7 mouse cellular contexts compared by ENCODE assay signal in the genomic region with DNA sequence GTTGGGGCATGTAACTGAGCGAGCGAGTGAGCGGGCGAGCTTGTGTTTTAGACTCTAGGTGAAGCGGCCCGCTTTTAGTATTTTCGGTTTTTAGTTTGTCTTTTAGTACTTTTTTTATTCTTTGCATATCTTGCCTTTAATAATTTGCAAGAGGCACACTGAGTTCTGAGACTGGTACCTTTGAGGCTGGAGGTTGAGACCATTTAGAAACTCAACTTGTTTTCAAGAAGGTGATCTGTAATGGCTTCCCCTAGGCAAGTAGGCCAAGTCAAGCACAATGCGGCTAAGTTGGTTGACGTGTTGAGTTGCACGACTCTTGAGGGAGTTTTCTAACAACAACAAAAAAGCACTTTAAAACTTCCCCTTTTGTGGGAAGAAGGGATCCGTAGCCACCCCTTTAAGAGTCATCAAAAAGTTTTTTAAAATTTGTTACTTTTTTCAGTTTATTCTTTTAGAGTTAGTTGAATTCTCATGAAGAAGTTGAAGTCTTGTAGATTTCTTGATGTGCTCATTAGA. TPM values are rescaled to one million over a fixed set of nuclear protein-coding genes. Genes with fewer than 3 reads are reported as not detected.
DNase-seq lines count a peak whose midpoint lies in the region; ATAC-seq and TF ChIP-seq lines count a peak whose summit lies in the region.

No protein-coding gene starts in this region.

- no peak for TF ChIP-seq POLR2A in myocyte (IDR thresholded peaks at IDR 0.05; ENCODE audit: insufficient read length, low read depth)

- H3K4me1 ChIP-seq in forebrain, embryonic 11.5 days (replicated peaks; ENCODE audit: control insufficient read depth, insufficient read depth, low read length), result no peaks in the 10 kb centered on the region; the same call in 1 of the 2 replicates
- peaks cover 19% of the 10 kb centered on the region; the same call in 1 of the 2 replicates for H3K4me1 ChIP-seq in limb, embryonic 12.5 days (replicated peaks)

- no peaks in the 10 kb centered on the region for H3K9me3 ChIP-seq in forebrain, embryonic 11.5 days (ENCODE audit: control insufficient read depth, low read length)
- H3K9me3 ChIP-seq in limb, embryonic 12.5 days, result no peaks in the 10 kb centered on the region

- H3K9ac ChIP-seq in forebrain, embryonic 11.5 days (ENCODE audit: low read length), result peak overlapping the region; percentile 95
- H3K9ac ChIP-seq in limb, embryonic 12.5 days (replicated peaks), result peak overlapping the region; percentile 98

- peaks cover 11% of the 10 kb centered on the region; the same call in 1 of the 2 replicates for H3K36me3 ChIP-seq in forebrain, embryonic 11.5 days (ENCODE audit: control insufficient read depth, insufficient read depth, low read length)
- peaks cover 41% of the 10 kb centered on the region for H3K36me3 ChIP-seq in limb, embryonic 12.5 days
- H3K36me3 ChIP-seq in myocyte (ENCODE audit: control insufficient read depth, insufficient read depth), result peaks cover 7% of the 10 kb centered on the region

- peak overlapping the region; percentile 92 for H3ac ChIP-seq in myocyte (ENCODE audit: control insufficient read depth, insufficient read length)

- H3K27me3 ChIP-seq in forebrain, embryonic 11.5 days (ENCODE audit: control insufficient read depth, insufficient read depth, low read length), result no peaks in the 10 kb centered on the region
- H3K27me3 ChIP-seq in limb, embryonic 12.5 days, result no peaks in the 10 kb centered on the region
- H3K27me3 ChIP-seq in myocyte (ENCODE audit: control insufficient read depth, insufficient read depth, insufficient read length), result no peaks in the 10 kb centered on the region

- no peak for ATAC-seq in forebrain, embryonic 11.5 days (replicated peaks; ENCODE audit: low FRiP score)
- no peak for ATAC-seq in limb, embryonic 12.5 days (ENCODE audit: insufficient number of reproducible peaks, insufficient read depth, low FRiP score, low TSS enrichment, low read depth)

- peak; percentile 83 for DNase-seq in A20 (ENCODE audit: low read depth, low spot score)
- peak; percentile 13 to 28 for DNase-seq in CD8-positive naive resting alpha-beta T cell, adult 2 months (ENCODE audit: low read depth in 2 of 2, low spot score in 2 of 2)
- no peak for DNase-seq in forebrain, embryonic 11.5 days (ENCODE audit: low spot score)
- no peak for DNase-seq in layer of hippocampus, adult 8-10 months (ENCODE audit: low spot score in 2 of 2)
- no peak for DNase-seq in frontal cortex, adult 2 months (ENCODE audit: extremely low spot score in 1 of 2, low spot score in 1 of 2)

- peak overlapping the region; percentile 67 for H3K4me2 ChIP-seq in forebrain, embryonic 11.5 days (ENCODE audit: low read depth, low read length, severe bottlenecking)
- peak overlapping the region; percentile 61 for H3K4me2 ChIP-seq in limb, embryonic 12.5 days
- peak overlapping the region; percentile 57 for H3K4me2 ChIP-seq in myocyte (ENCODE audit: low read depth)

- H3K27ac ChIP-seq in forebrain, embryonic 11.5 days (ENCODE audit: low read depth, low read length), result peak overlapping the region; percentile 91
- H3K27ac ChIP-seq in limb, embryonic 12.5 days, result peak overlapping the region; percentile 99

- peak overlapping the region; percentile 99 for H3K4me3 ChIP-seq in forebrain, embryonic 11.5 days (ENCODE audit: low read depth, low read length)
- peak overlapping the region; percentile 99 for H3K4me3 ChIP-seq in limb, embryonic 12.5 days (replicated peaks)
- H3K4me3 ChIP-seq in myocyte, result peak overlapping the region; percentile 44

- H3K79me2 ChIP-seq in myocyte (ENCODE audit: control insufficient read depth, insufficient read depth), result peaks cover 51% of the 10 kb centered on the region

- 3% methylated on average over 11 of the region's 11 CpGs for WGBS in forebrain, embryonic 11.5 days
- WGBS in limb, embryonic 12.5 days, result 3% methylated on average over 11 of the region's 11 CpGs

TF ChIP-seq in myocyte, 11 proteins besides CTCF, POLR2A, EP300 and RAD21:
- TF ChIP-seq REST (IDR thresholded peaks at IDR 0.05; ENCODE audit: insufficient read depth, insufficient read length) (no peak), SRF (IDR thresholded peaks at IDR 0.05; ENCODE audit: control insufficient read depth, insufficient read length, low read depth) (no peak), E2F4 (IDR thresholded peaks at IDR 0.05; ENCODE audit: insufficient read depth) (no peak), USF1 (IDR thresholded peaks at IDR 0.05; ENCODE audit: low read depth) (no peak), TCF3 (IDR thresholded peaks at IDR 0.05; ENCODE audit: insufficient read length, low read depth) (no peak), POLR2AphosphoS2 (IDR thresholded peaks at IDR 0.05; ENCODE audit: insufficient read length, low read depth) (no peak), MYOD1 (IDR thresholded peaks at IDR 0.05; ENCODE audit: control insufficient read depth in 1 of 3, insufficient read length in 2 of 3, low read depth in 2 of 3) (no peak), MAX (IDR thresholded peaks at IDR 0.05; ENCODE audit: low read depth) (no peak), MYOG (IDR thresholded peaks at IDR 0.05; ENCODE audit: control insufficient read depth in 1 of 3, insufficient read depth in 1 of 3, insufficient read length in 2 of 3, low read depth in 2 of 3) (no peak), TCF12 (IDR thresholded peaks at IDR 0.05; ENCODE audit: insufficient read depth, poor library complexity, severe bottlenecking) (no peak), CEBPB (IDR thresholded peaks at IDR 0.05; ENCODE audit: insufficient read depth, poor library complexity, severe bottlenecking) (no peak)

RNA-seq across cellular contexts. Expression of a gene that starts 1.7 kb away (rescaled TPM):
- polyA plus RNA-seq in forebrain, embryonic 11.5 days (2014; fragmentation: Nextera tagmentation; extraction: Ambion mirVana), result 24.7 and 25.3 TPM in 2 replicates
- 61.8 and 65.0 TPM in 2 replicates for polyA plus RNA-seq in limb, embryonic 12.5 days (2016; fragmentation: Nextera tagmentation; extraction: Ambion mirVana)
- polyA plus RNA-seq in myocyte (2012; fragmentation: generic; extraction: Trizol), result 7.2 TPM
- 1 to 10 TPM; 4.1 to 6.4 (median 5.2) TPM for total RNA-seq in layer of hippocampus, adult 8-10 months (2022)
- polyA plus RNA-seq in frontal cortex, adult 2 months (2012; rRNA removed), result 3.4 and 3.5 TPM in 2 replicates

RNA-seq across cellular contexts. Expression of a gene that starts 42.9 kb away (rescaled TPM):
- 39.3 and 39.6 TPM in 2 replicates for polyA plus RNA-seq in forebrain, embryonic 11.5 days (2014; fragmentation: Nextera tagmentation; extraction: Ambion mirVana)
- polyA plus RNA-seq in limb, embryonic 12.5 days (2016; fragmentation: Nextera tagmentation; extraction: Ambion mirVana), result 31.8 and 35.0 TPM in 2 replicates
- polyA plus RNA-seq in myocyte (2012; fragmentation: generic; extraction: Trizol), result 20.2 TPM
- total RNA-seq in layer of hippocampus, adult 8-10 months (2022), result 10 to 100 TPM; 21.8 to 30.1 (median 23.7) TPM
- 17.1 and 18.6 TPM in 2 replicates for polyA plus RNA-seq in frontal cortex, adult 2 months (2012; rRNA removed)

RNA-seq across cellular contexts. Expression of a gene that starts 43.0 kb away (rescaled TPM):
- 110 and 115 TPM in 2 replicates for polyA plus RNA-seq in forebrain, embryonic 11.5 days (2014; fragmentation: Nextera tagmentation; extraction: Ambion mirVana)
- polyA plus RNA-seq in limb, embryonic 12.5 days (2016; fragmentation: Nextera tagmentation; extraction: Ambion mirVana), result 83.5 and 87.3 TPM in 2 replicates
- 19.5 TPM for polyA plus RNA-seq in myocyte (2012; fragmentation: generic; extraction: Trizol)
- 10 to 100 TPM; 45.8 to 49.4 (median 47.3) TPM for total RNA-seq in layer of hippocampus, adult 8-10 months (2022)
- 36.8 and 38.5 TPM in 2 replicates for polyA plus RNA-seq in frontal cortex, adult 2 months (2012; rRNA removed)

RNA-seq across cellular contexts. Expression of a gene that starts 55.7 kb away (rescaled TPM):
- 0.63 and 1.2 TPM in 2 replicates for polyA plus RNA-seq in forebrain, embryonic 11.5 days (2014; fragmentation: Nextera tagmentation; extraction: Ambion mirVana)
- 0.86 and 1.1 TPM in 2 replicates for polyA plus RNA-seq in limb, embryonic 12.5 days (2016; fragmentation: Nextera tagmentation; extraction: Ambion mirVana)
- not detected for polyA plus RNA-seq in myocyte (2012; fragmentation: generic; extraction: Trizol)
- total RNA-seq in layer of hippocampus, adult 8-10 months (2022), result not detected
- polyA plus RNA-seq in frontal cortex, adult 2 months (2012; rRNA removed), result 0.22 TPM in 1 of 2 replicates, not detected in the other

Comparison
In these comparisons a context has a peak if more than half of its experiments do, and no peak if none do; other contexts are left out.
1. DNase-seq: peak in A20 (single experiment) and CD8-positive naive resting alpha-beta T cell, adult 2 months (2 of 2); none in forebrain, embryonic 11.5 days (single experiment), layer of hippocampus, adult 8-10 months (0 of 2) and frontal cortex, adult 2 months (0 of 2).
2. H3K4me3 ChIP-seq: peak in every context shown above with its lines; median percentile 99 in forebrain, embryonic 11.5 days; 99 in limb, embryonic 12.5 days; 44 in myocyte.
3. Peak in every context shown above with its lines, with median percentiles within 50 percentile points of each other: H3K4me2 ChIP-seq.